Mouse (Mus musculus) embryonic facial prominence, embryonic 15.5 days (tissue): Measurements from ENCODE around the gene Cacnb4. TPM values are rescaled to one million over a fixed set of nuclear protein-coding genes. Genes with fewer than 3 reads are reported as not detected.

Source experiments
- ATAC-seq: fragments of 200-750 bp; cut with Nextera tagmentation; 2 replicates; pipeline ENCODE4 v1.8.0; 2017; ENCODE audit warnings: low read depth, moderate TSS enrichment; ENCODE audit not compliant: insufficient number of reproducible peaks, low FRiP score, low TSS enrichment
- H3K27ac ChIP-seq: fragments of 300-500 bp; sonication (generic); replicated peaks from 2 replicates; pipeline ENCODE4 v1.5.1; 2015; ENCODE audit warnings: mild to moderate bottlenecking, inconsistent platforms
- H3K27me3 ChIP-seq: fragments of 300-500 bp; sonication (generic); 2 replicates; pipeline ENCODE4 v1.6.1; 2015; ENCODE audit warnings: inconsistent platforms
- H3K36me3 ChIP-seq: fragments of 300-500 bp; sonication (generic); 2 replicates; pipeline ENCODE4 v1.6.1; 2015; ENCODE audit warnings: mild to moderate bottlenecking, inconsistent platforms
- H3K4me1 ChIP-seq: fragments of 300-500 bp; sonication (generic); 2 replicates; pipeline ENCODE4 v1.6.1; 2015; ENCODE audit warnings: inconsistent platforms
- H3K4me2 ChIP-seq: fragments of 300-500 bp; sonication (generic); replicated peaks from 2 replicates; pipeline ENCODE4 v1.6.1; 2015; ENCODE audit warnings: mild to moderate bottlenecking, inconsistent platforms
- H3K4me3 ChIP-seq: fragments of 300-500 bp; sonication (generic); replicated peaks from 2 replicates; pipeline ENCODE4 v1.5.1; 2015; ENCODE audit warnings: mild to moderate bottlenecking, inconsistent platforms
- H3K9ac ChIP-seq: fragments of 300-500 bp; sonication (generic); 2 replicates; pipeline ENCODE4 v1.6.1; 2015; ENCODE audit warnings: inconsistent platforms
- H3K9me3 ChIP-seq: fragments of 300-500 bp; sonication (generic); replicated peaks from 2 replicates; pipeline ENCODE4 v1.6.1; 2016; ENCODE audit warnings: inconsistent platforms
- WGBS: fragments of 180-500 bp; shearing (Covaris S2); methylation state at CpG from one replicate; pipeline ENCODE4 v1.1.7; 2015; 5-methylcytosine and 5-hydroxymethylcytosine counted together
- polyA plus RNA-seq: library from polyadenylated mRNA; unstranded; fragments of >200 nt; fragmentation: Nextera tagmentation; extraction: Ambion mirVana; gene quantifications from 2 replicates; pipeline ENCODE4 v1.2.1, GENCODE M21; 2015

The Cacnb4 gene
- polyA plus RNA-seq, 1 experiment from 2014 or later, result 2.2 TPM

- WGBS, result 60% methylated on average over 8 of the region's 8 CpGs
- 0 out of 2 replicates have a peak, but pooled peaks cover 5% of the 10 kb centered on the region for H3K4me1 ChIP-seq
- H3K27ac ChIP-seq, result no peak overlapping the region
- no peak overlapping the region for H3K4me3 ChIP-seq
- ATAC-seq, result no peak
- H3K27me3 ChIP-seq, result no peaks in the 10 kb centered on the region
- no peaks in the 10 kb centered on the region for H3K36me3 ChIP-seq
- no peak overlapping the region for H3K4me2 ChIP-seq
- no peaks in the 10 kb centered on the region for H3K9me3 ChIP-seq
- no peak overlapping the region for H3K9ac ChIP-seq
Observed at GRCm38 (mm10) chr2:52647255-52647998, 29.2 kb downstream of the Cacnb4 start.

GRCm38 (mm10) chr2:52643657-52644056 is 33.0 kb downstream of the Cacnb4 start:
- H3K4me2 ChIP-seq, result no peak overlapping the region
- no peak overlapping the region for H3K9ac ChIP-seq
- 81% methylated on average over 6 of the region's 6 CpGs for WGBS
- H3K27me3 ChIP-seq, result no peaks in the 10 kb centered on the region
- no peaks in the 10 kb centered on the region for H3K9me3 ChIP-seq
- 0 out of 2 replicates have a peak, but pooled peaks cover 5% of the 10 kb centered on the region for H3K4me1 ChIP-seq
- ATAC-seq, result no peak
- no peaks in the 10 kb centered on the region for H3K36me3 ChIP-seq
- H3K27ac ChIP-seq, result no peak overlapping the region
- no peak overlapping the region for H3K4me3 ChIP-seq

DNA sequence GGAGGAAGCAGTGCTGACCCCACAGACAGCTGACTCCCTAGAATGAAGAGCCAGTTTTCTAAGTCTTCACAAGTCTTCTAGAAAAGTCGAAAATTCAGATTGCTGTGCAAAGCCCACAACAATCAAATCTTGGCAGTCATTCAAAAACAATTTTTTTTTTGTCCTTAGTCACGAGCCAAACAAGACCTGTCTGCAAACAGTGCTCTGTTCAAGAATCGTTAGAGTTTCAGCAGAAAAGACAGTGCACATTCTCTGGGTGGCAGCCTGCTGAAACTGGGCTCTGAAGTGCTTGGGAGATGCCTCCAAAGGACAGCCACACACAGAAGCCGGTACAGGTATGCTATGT is 37.1 kb downstream of the Cacnb4 start:
- Histone ChIP-seq H3K4me3 (no peak overlapping the region), H3K9ac (no peak overlapping the region), H3K9me3 (no peaks in the 10 kb centered on the region), H3K27ac (no peak overlapping the region), H3K36me3 (no peaks in the 10 kb centered on the region), H3K4me1 (0 out of 2 replicates have a peak, but pooled peaks cover 3% of the 10 kb centered on the region), H3K27me3 (no peaks in the 10 kb centered on the region), H3K4me2 (no peak overlapping the region)
- ATAC-seq, result no peak
- 36% methylated on average over 4 of the region's 4 CpGs for WGBS

- H3K27ac ChIP-seq, result no peak overlapping the region
- ATAC-seq, result no peak
Observed at GRCm38 (mm10) chr2:52638857-52639529, 37.6 kb downstream of the Cacnb4 start.

GRCm38 (mm10) chr2:52638226-52638625 is 38.4 kb downstream of the Cacnb4 start:
- Histone ChIP-seq H3K9ac (no peak overlapping the region), H3K27me3 (no peaks in the 10 kb centered on the region), H3K4me2 (no peak overlapping the region), H3K9me3 (no peaks in the 10 kb centered on the region), H3K36me3 (no peaks in the 10 kb centered on the region), H3K4me1 (0 out of 2 replicates have a peak, but pooled peaks cover 3% of the 10 kb centered on the region), H3K4me3 (no peak overlapping the region), H3K27ac (no peak overlapping the region)
- no peak for ATAC-seq
- WGBS, result 30% methylated on average over 4 of the region's 4 CpGs

More at GRCm38 (mm10) chr2:52638857-52639529, 37.6 kb downstream of the Cacnb4 start:
- no peak overlapping the region for H3K9ac ChIP-seq
- H3K4me1 ChIP-seq, result 0 out of 2 replicates have a peak, but pooled peaks cover 3% of the 10 kb centered on the region
- no peak overlapping the region for H3K4me2 ChIP-seq
- no peaks in the 10 kb centered on the region for H3K27me3 ChIP-seq
- H3K9me3 ChIP-seq, result no peaks in the 10 kb centered on the region
- WGBS, result 66% methylated on average over 6 of the region's 6 CpGs
- H3K36me3 ChIP-seq, result no peaks in the 10 kb centered on the region
- no peak overlapping the region for H3K4me3 ChIP-seq

GRCm38 (mm10) chr2:52636051-52636450 is 40.6 kb downstream of the Cacnb4 start:
- Histone ChIP-seq H3K9ac (no peak overlapping the region), H3K36me3 (no peaks in the 10 kb centered on the region), H3K27me3 (no peaks in the 10 kb centered on the region), H3K27ac (no peak overlapping the region), H3K9me3 (no peaks in the 10 kb centered on the region), H3K4me2 (no peak overlapping the region), H3K4me3 (no peak overlapping the region), H3K4me1 (peaks cover 3% of the 10 kb centered on the region; the same call in 1 of the 2 replicates)
- ATAC-seq, result no peak
- WGBS, result 68% methylated on average over 5 of the region's 5 CpGs

DNA sequence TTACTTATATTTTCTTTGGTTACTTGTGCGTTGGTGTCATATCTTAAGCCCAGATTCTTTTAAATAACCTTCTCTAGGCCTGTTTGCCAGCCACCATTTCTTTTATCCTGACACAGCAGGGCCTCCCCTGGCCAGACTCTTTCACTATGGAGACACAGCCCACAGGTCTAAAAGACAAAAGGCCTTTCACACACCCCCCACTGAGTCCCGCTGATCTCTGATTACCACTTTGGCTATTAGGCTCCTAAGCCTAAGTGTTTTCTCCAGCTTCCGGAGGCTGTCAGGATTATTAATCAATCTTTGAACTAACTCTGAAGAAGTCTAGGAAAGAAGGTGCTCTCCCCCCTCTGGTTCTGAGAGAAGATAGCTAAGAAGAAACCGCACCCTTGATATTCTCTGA is 41.3 kb downstream of the Cacnb4 start:
- Histone ChIP-seq H3K9ac (no peak overlapping the region), H3K9me3 (no peaks in the 10 kb centered on the region), H3K27me3 (no peaks in the 10 kb centered on the region), H3K4me2 (no peak overlapping the region), H3K27ac (no peak overlapping the region), H3K4me3 (no peak overlapping the region), H3K4me1 (peaks cover 3% of the 10 kb centered on the region; the same call in 1 of the 2 replicates), H3K36me3 (no peaks in the 10 kb centered on the region)
- 35% methylated on average over 4 of the region's 4 CpGs for WGBS
- no peak for ATAC-seq

DNA sequence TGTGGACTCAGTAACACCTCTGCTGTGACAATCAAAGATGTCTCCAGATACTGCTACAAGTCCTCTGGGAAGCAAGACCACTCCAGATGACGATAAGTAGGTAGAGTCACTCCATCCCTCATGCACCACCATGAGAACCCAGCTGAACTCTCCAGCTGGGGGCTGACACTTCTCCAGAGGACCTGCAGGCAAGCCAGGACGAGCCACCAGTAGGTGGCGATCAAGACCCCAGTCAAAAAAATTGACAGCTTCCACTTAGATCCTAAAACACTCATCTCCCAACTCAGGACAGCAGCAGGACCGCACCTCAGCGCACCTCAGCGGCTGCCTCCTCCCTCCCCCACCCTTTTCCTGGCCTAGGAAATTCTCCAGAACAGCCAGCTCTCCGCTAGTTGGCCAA is 43.8 kb downstream of the Cacnb4 start:
- 8% methylated on average over 7 of the region's 7 CpGs for WGBS
- H3K27me3 ChIP-seq, result no peaks in the 10 kb centered on the region
- ATAC-seq, result no peak

DNA sequence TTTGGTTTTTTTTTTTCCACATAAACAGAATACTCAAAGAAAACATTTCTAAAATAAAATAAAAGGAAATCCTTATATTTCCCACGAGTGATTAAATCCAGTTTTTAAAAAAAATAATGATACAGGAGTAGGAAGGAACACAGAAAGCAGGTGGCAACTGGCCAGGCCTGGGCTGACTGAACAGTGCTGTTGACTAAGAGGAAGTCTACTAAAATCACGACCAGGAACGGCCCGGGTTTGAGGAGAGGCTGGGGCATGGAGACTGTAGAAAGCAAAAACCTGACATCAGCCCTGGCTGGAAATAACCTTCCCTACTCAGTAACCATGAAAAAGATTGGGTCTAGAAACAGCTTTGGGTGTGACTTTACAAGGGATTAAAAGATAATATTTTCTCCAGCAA is 48.4 kb downstream of the Cacnb4 start:
- no peak for ATAC-seq
- no peak overlapping the region for H3K27ac ChIP-seq
- H3K9ac ChIP-seq, result no peak overlapping the region
- H3K4me3 ChIP-seq, result no peak overlapping the region
- H3K4me2 ChIP-seq, result no peak overlapping the region
- peaks cover 9% of the 10 kb centered on the region for H3K4me1 ChIP-seq
- H3K27me3 ChIP-seq, result no peaks in the 10 kb centered on the region
- H3K9me3 ChIP-seq, result no peaks in the 10 kb centered on the region
- no peaks in the 10 kb centered on the region for H3K36me3 ChIP-seq
- 66% methylated on average over 4 of the region's 4 CpGs for WGBS

More for the DNA sequence above, 43.8 kb downstream of the Cacnb4 start:
- Histone ChIP-seq H3K27ac (no peak overlapping the region), H3K36me3 (no peaks in the 10 kb centered on the region), H3K4me1 (no peaks in the 10 kb centered on the region; the same call in 1 of the 2 replicates), H3K4me2 (no peak overlapping the region), H3K4me3 (no peak overlapping the region), H3K9ac (no peak overlapping the region), H3K9me3 (no peaks in the 10 kb centered on the region)

DNA sequence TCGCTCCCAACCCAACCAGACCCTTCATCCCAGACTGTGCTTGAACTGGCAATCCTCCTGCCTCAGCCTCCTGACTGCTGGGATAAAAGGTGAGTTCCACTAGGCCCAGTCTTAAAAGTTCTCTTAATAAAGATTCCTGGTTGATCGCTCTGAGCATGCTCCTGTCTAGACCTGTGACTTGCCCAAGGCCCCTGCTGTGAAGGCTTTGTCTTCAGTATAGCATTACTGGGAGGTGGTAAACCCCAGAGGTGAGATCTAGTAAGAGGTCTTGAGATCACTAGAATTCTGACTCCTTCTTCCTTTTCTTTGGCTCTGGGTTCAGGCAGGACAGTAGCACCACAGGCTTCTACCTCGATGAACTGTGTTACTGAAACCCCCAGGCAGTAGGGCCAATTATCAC is 50.4 kb downstream of the Cacnb4 start:
- H3K9ac ChIP-seq, result no peak overlapping the region
- no peak overlapping the region for H3K4me2 ChIP-seq
- 89% methylated on average over 3 of the region's 3 CpGs for WGBS

DNA sequence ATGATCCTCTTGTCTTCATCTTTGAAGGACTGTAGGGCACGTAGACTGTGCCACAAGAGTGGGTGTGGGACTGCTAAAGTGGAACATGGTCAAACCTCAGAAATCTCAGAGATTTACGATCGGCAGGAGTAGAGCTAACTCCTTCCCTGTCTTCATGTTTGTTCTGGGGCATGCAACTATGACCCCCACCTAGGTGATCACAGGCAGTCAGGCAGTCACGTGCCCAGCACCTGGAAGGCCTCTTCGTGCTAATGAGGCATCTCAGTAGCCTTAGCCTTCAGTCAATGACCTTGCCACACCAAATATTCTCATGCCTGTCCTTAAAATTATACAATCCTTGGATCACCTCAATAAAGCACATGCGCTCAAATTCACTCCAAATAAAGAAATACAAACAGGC is 50.9 kb downstream of the Cacnb4 start:
- no peak overlapping the region for H3K9ac ChIP-seq
- H3K4me1 ChIP-seq, result peaks cover 9% of the 10 kb centered on the region
- no peak overlapping the region for H3K27ac ChIP-seq
- 90% methylated on average over 6 of the region's 6 CpGs for WGBS
- no peaks in the 10 kb centered on the region for H3K27me3 ChIP-seq
- H3K4me3 ChIP-seq, result no peak overlapping the region
- H3K4me2 ChIP-seq, result no peak overlapping the region
- ATAC-seq, result no peak
- H3K36me3 ChIP-seq, result no peaks in the 10 kb centered on the region
- no peaks in the 10 kb centered on the region for H3K9me3 ChIP-seq

More for the DNA sequence above, 50.4 kb downstream of the Cacnb4 start:
- Histone ChIP-seq H3K9me3 (no peaks in the 10 kb centered on the region), H3K4me1 (peaks cover 9% of the 10 kb centered on the region), H3K36me3 (no peaks in the 10 kb centered on the region), H3K27ac (no peak overlapping the region), H3K4me3 (no peak overlapping the region), H3K27me3 (no peaks in the 10 kb centered on the region)
- ATAC-seq, result no peak
